Mouse (Mus musculus) heart, embryonic 16.5 days (tissue): Measurements from ENCODE around the gene Phlpp1. TPM values are rescaled to one million over a fixed set of nuclear protein-coding genes. Genes with fewer than 3 reads are reported as not detected.

Experiments
- ATAC-seq: fragments of 200-750 bp; cut with Nextera tagmentation; replicated peaks from 2 replicates; pipeline ENCODE4 v1.8.0; 2017; ENCODE audit warnings: moderate number of reproducible peaks; ENCODE audit not compliant: insufficient read depth, low FRiP score; ENCODE audit errors: extremely low read depth
- H3K27ac ChIP-seq: fragments of 300-500 bp; sonication (generic); 2 replicates; pipeline ENCODE4 v1.5.1; 2014; ENCODE audit warnings: mild to moderate bottlenecking, low read length, control low read depth, moderate library complexity
- H3K27me3 ChIP-seq: fragments of 300-500 bp; sonication (generic); 2 replicates; pipeline ENCODE4 v1.6.1; 2014; ENCODE audit warnings: low read length, mixed read lengths; ENCODE audit not compliant: control insufficient read depth, insufficient read depth
- H3K36me3 ChIP-seq: fragments of 300-500 bp; sonication (generic); 2 replicates; pipeline ENCODE4 v1.6.1; 2014; ENCODE audit not compliant: control insufficient read depth, insufficient read depth
- H3K4me1 ChIP-seq: fragments of 300-500 bp; sonication (generic); 2 replicates; pipeline ENCODE4 v1.6.1; 2014; ENCODE audit warnings: low read length, mixed read lengths; ENCODE audit not compliant: control insufficient read depth, insufficient read depth
- H3K4me2 ChIP-seq: fragments of 300-500 bp; sonication (generic); 2 replicates; pipeline ENCODE4 v1.6.1; 2014; ENCODE audit warnings: low read depth, mild to moderate bottlenecking, control low read depth, low read length
- H3K4me3 ChIP-seq: fragments of 300-500 bp; sonication (generic); 2 replicates; pipeline ENCODE4 v1.5.1; 2014; ENCODE audit warnings: mild to moderate bottlenecking, control low read depth, low read length
- H3K9ac ChIP-seq: fragments of 300-500 bp; sonication (generic); 2 replicates; pipeline ENCODE4 v1.6.1; 2014; ENCODE audit warnings: low read length, control low read depth
- H3K9me3 ChIP-seq: fragments of 300-500 bp; sonication (generic); replicated peaks from 2 replicates; pipeline ENCODE4 v1.6.1; 2016; ENCODE audit warnings: low read length; ENCODE audit not compliant: control insufficient read depth
- WGBS: fragments of 180-500 bp; shearing (Covaris S2); extraction: QIAGEN DNeasy Blood & Tissue Kit; methylation state at CpG from one replicate; pipeline ENCODE4 v1.1.7; 2014; 5-methylcytosine and 5-hydroxymethylcytosine counted together
- polyA plus RNA-seq: library from polyadenylated mRNA; unstranded; fragments of >200 nt; fragmentation: Nextera tagmentation; extraction: Ambion mirVana; gene quantifications from 2 replicates; pipeline ENCODE4 v1.2.1, GENCODE M21; 2015

Gene Phlpp1
- polyA plus RNA-seq, 1 experiment from 2014 or later = 4.7 TPM

- H3K4me3 ChIP-seq = no peak overlapping the region
- no peaks in the 10 kb centered on the region for H3K27me3 ChIP-seq
- no peak for ATAC-seq
- peaks cover 33% of the 10 kb centered on the region for H3K4me1 ChIP-seq
- no peak overlapping the region for H3K27ac ChIP-seq
- H3K4me2 ChIP-seq = no peak overlapping the region
- H3K36me3 ChIP-seq = no peaks in the 10 kb centered on the region
- no peak overlapping the region for H3K9ac ChIP-seq
- H3K9me3 ChIP-seq = no peaks in the 10 kb centered on the region
- WGBS = 86% methylated on average over 5 of the region's 5 CpGs
Measured at GRCm38 (mm10) chr1:106278552-106279060, 107.1 kb downstream of the Phlpp1 start.

GRCm38 (mm10) chr1:106279404-106280123 is 108.0 kb downstream of the Phlpp1 start:
- H3K4me3 ChIP-seq = no peak overlapping the region
- no peaks in the 10 kb centered on the region for H3K27me3 ChIP-seq
- no peaks in the 10 kb centered on the region for H3K36me3 ChIP-seq
- no peak overlapping the region for H3K9ac ChIP-seq
- H3K27ac ChIP-seq = peak overlapping the region; percentile 62
- no peaks in the 10 kb centered on the region for H3K9me3 ChIP-seq
- ATAC-seq = no peak
- WGBS = 72% methylated on average over 2 of the region's 2 CpGs
- no peak overlapping the region for H3K4me2 ChIP-seq
- H3K4me1 ChIP-seq = peaks cover 30% of the 10 kb centered on the region

- Histone ChIP-seq H3K9ac (no peak overlapping the region), H3K4me3 (no peak overlapping the region), H3K4me2 (no peak overlapping the region), H3K4me1 (peaks cover 26% of the 10 kb centered on the region), H3K27me3 (no peaks in the 10 kb centered on the region), H3K27ac (no peak overlapping the region), H3K36me3 (no peaks in the 10 kb centered on the region), H3K9me3 (no peaks in the 10 kb centered on the region)
- peak; percentile 49; the same call in 1 of the 2 replicates for ATAC-seq
- 62% methylated on average over 8 of the region's 8 CpGs for WGBS
Measured at GRCm38 (mm10) chr1:106280171-106280913, 108.8 kb downstream of the Phlpp1 start.

- no peak overlapping the region for H3K4me2 ChIP-seq
- 92% methylated on average over 7 of the region's 7 CpGs for WGBS
- H3K4me1 ChIP-seq = peaks cover under 1% of the 10 kb centered on the region
- ATAC-seq = no peak
- H3K4me3 ChIP-seq = no peak overlapping the region
- no peak overlapping the region for H3K27ac ChIP-seq
- no peaks in the 10 kb centered on the region for H3K27me3 ChIP-seq
- no peak overlapping the region for H3K9ac ChIP-seq
- H3K36me3 ChIP-seq = peaks cover 7% of the 10 kb centered on the region; the same call in 1 of the 2 replicates
- H3K9me3 ChIP-seq = no peaks in the 10 kb centered on the region
Measured at GRCm38 (mm10) chr1:106286815-106287214, 115.3 kb downstream of the Phlpp1 start.

GRCm38 (mm10) chr1:106289065-106289464 is 117.5 kb downstream of the Phlpp1 start:
- H3K27ac ChIP-seq = no peak overlapping the region
- H3K4me3 ChIP-seq = no peak overlapping the region
- no peak overlapping the region for H3K4me2 ChIP-seq
- H3K9me3 ChIP-seq = no peaks in the 10 kb centered on the region
- WGBS = 87% methylated on average over 5 of the region's 5 CpGs
- H3K4me1 ChIP-seq = peaks cover 5% of the 10 kb centered on the region; the same call in 1 of the 2 replicates
- H3K27me3 ChIP-seq = no peaks in the 10 kb centered on the region
- H3K9ac ChIP-seq = no peak overlapping the region
- H3K36me3 ChIP-seq = peaks cover 7% of the 10 kb centered on the region; the same call in 1 of the 2 replicates
- ATAC-seq = no peak

GRCm38 (mm10) chr1:106289580-106289979 is 118.0 kb downstream of the Phlpp1 start:
- WGBS = 95% methylated on average over 2 of the region's 2 CpGs
- Histone ChIP-seq H3K9ac (no peak overlapping the region), H3K4me2 (no peak overlapping the region), H3K4me3 (no peak overlapping the region), H3K4me1 (peaks cover 5% of the 10 kb centered on the region; the same call in 1 of the 2 replicates), H3K27me3 (no peaks in the 10 kb centered on the region), H3K9me3 (no peaks in the 10 kb centered on the region), H3K36me3 (peaks cover 7% of the 10 kb centered on the region; the same call in 1 of the 2 replicates), H3K27ac (no peak overlapping the region)
- no peak for ATAC-seq

- no peaks in the 10 kb centered on the region for H3K27me3 ChIP-seq
- H3K4me2 ChIP-seq = no peak overlapping the region
- 93% methylated on average over 3 of the region's 3 CpGs for WGBS
- no peak for ATAC-seq
- H3K9me3 ChIP-seq = no peaks in the 10 kb centered on the region
- H3K4me1 ChIP-seq = no peaks in the 10 kb centered on the region
- H3K27ac ChIP-seq = no peak overlapping the region
- H3K4me3 ChIP-seq = no peak overlapping the region
- H3K9ac ChIP-seq = no peak overlapping the region
- no peaks in the 10 kb centered on the region; the same call in 1 of the 2 replicates for H3K36me3 ChIP-seq
Measured at GRCm38 (mm10) chr1:106309394-106310039, 138.0 kb downstream of the Phlpp1 start.

- no peaks in the 10 kb centered on the region for H3K9me3 ChIP-seq
- H3K4me1 ChIP-seq = no peaks in the 10 kb centered on the region
- H3K4me3 ChIP-seq = no peak overlapping the region
- H3K4me2 ChIP-seq = no peak overlapping the region
- H3K27ac ChIP-seq = no peak overlapping the region
- H3K36me3 ChIP-seq = no peaks in the 10 kb centered on the region; the same call in 1 of the 2 replicates
- ATAC-seq = no peak
- WGBS = 55% methylated on average over 2 of the region's 2 CpGs
- no peak overlapping the region for H3K9ac ChIP-seq
- H3K27me3 ChIP-seq = no peaks in the 10 kb centered on the region
Measured at GRCm38 (mm10) chr1:106310285-106310684, 138.7 kb downstream of the Phlpp1 start.
